19 mouse cellular contexts compared by ENCODE assay signal in genomic region chr6:20982931-20983330, GRCm38 (mm10).
DNase-seq lines count a peak whose midpoint lies in the region; ATAC-seq and TF ChIP-seq lines count a peak whose summit lies in the region.
"Had no signal": no experiment of that assay in that cellular context is flagged by ENCODE, and none has a peak within 500 bp of the region (broad histone marks: within the 10 kb centered on the region; RNA-seq: fewer than 3 reads in every experiment).

No protein-coding gene starts in this region.

- no peak overlapping the region for H3K4me3 ChIP-seq in layer of hippocampus, adult 2 months
- no peak overlapping the region for H3K4me3 ChIP-seq in hindbrain, embryonic 12.5 days
- H3K4me3 ChIP-seq: embryonic facial prominence, embryonic 10.5 days; embryonic facial prominence, embryonic 12.5 days; forebrain, embryonic 13.5 days; forebrain, embryonic 15.5 days had no signal

- no peaks in the 10 kb centered on the region for H3K36me3 ChIP-seq in hindbrain, embryonic 12.5 days
- H3K36me3 ChIP-seq: embryonic facial prominence, embryonic 10.5 days; embryonic facial prominence, embryonic 12.5 days; forebrain, embryonic 15.5 days had no signal

- 78% methylated on average over 2 of the region's 2 CpGs for WGBS in hindbrain, embryonic 12.5 days

- H3K27me3 ChIP-seq in hindbrain, embryonic 12.5 days, result no peaks in the 10 kb centered on the region
- H3K27me3 ChIP-seq: embryonic facial prominence, embryonic 12.5 days; forebrain, embryonic 13.5 days; forebrain, embryonic 15.5 days had no signal

- peak; percentile 6 to 68 for DNase-seq in layer of hippocampus, adult 18-20 months (ENCODE audit: low spot score in 2 of 2)
- no peak for DNase-seq in layer of hippocampus, postnatal 10 days (ENCODE audit: low spot score in 2 of 2)
- peak; percentile 31 to 44 for DNase-seq in layer of hippocampus, adult 2 months (ENCODE audit: low spot score in 2 of 2)
- peak; percentile 35 for DNase-seq in layer of hippocampus, adult 9-11 months
- DNase-seq in cerebellum, postnatal 14 days, result no peak
- no peak for DNase-seq in cerebellum, postnatal 36 days
- DNase-seq: adrenal gland, adult 2 months; adrenal gland, postnatal 10 days; adrenal gland, postnatal 25 days; cerebellum, adult 11-12 months; cerebellum, adult 2 months; cerebellum, adult 9-10 months; cerebellum, postnatal 10 days; forebrain, postnatal 0 days had no signal

- H3K9me3 ChIP-seq in hindbrain, embryonic 12.5 days (replicated peaks), result no peaks in the 10 kb centered on the region
- H3K9me3 ChIP-seq: embryonic facial prominence, embryonic 10.5 days; embryonic facial prominence, embryonic 12.5 days; forebrain, embryonic 13.5 days; forebrain, embryonic 15.5 days had no signal

- no peak overlapping the region for H3K4me2 ChIP-seq in hindbrain, embryonic 12.5 days (replicated peaks)
- H3K4me2 ChIP-seq: embryonic facial prominence, embryonic 12.5 days; forebrain, embryonic 13.5 days; forebrain, embryonic 15.5 days had no signal

- TF ChIP-seq CTCF in layer of hippocampus, adult 2 months (conservative IDR thresholded peaks at IDR 0.05), result no peak

- no peaks in the 10 kb centered on the region for H3K4me1 ChIP-seq in hindbrain, embryonic 12.5 days
- H3K4me1 ChIP-seq: embryonic facial prominence, embryonic 10.5 days; embryonic facial prominence, embryonic 12.5 days; forebrain, embryonic 13.5 days; forebrain, embryonic 15.5 days had no signal

- peak overlapping the region; percentile 67; the same call in 1 of the 2 replicates for H3K27ac ChIP-seq in layer of hippocampus, adult 2 months
- H3K27ac ChIP-seq in hindbrain, embryonic 12.5 days, result no peak overlapping the region
- H3K27ac ChIP-seq: embryonic facial prominence, embryonic 10.5 days; embryonic facial prominence, embryonic 12.5 days; forebrain, embryonic 13.5 days; forebrain, embryonic 15.5 days had no signal

- ATAC-seq in hindbrain, embryonic 12.5 days (ENCODE audit: low FRiP score), result no peak
- ATAC-seq: forebrain, embryonic 13.5 days; forebrain, embryonic 15.5 days; forebrain, postnatal 0 days had no signal

- H3K9ac ChIP-seq in hindbrain, embryonic 12.5 days, result no peak overlapping the region
- H3K9ac ChIP-seq: embryonic facial prominence, embryonic 12.5 days; forebrain, embryonic 13.5 days; forebrain, embryonic 15.5 days; forebrain, postnatal 0 days had no signal

Comparison
In these comparisons a context has a peak if more than half of its experiments do, and no peak if none do; other contexts are left out.
1. DNase-seq: peak in layer of hippocampus, adult 18-20 months (2 of 2), layer of hippocampus, adult 2 months (2 of 2) and layer of hippocampus, adult 9-11 months (single experiment); none in layer of hippocampus, postnatal 10 days (0 of 2), cerebellum, postnatal 14 days (0 of 2) and cerebellum, postnatal 36 days (0 of 2).